Mouse (Mus musculus) brain, embryonic 14.5 days (tissue): ENCODE measurements around the gene Hdgfl2. TPM values are rescaled to one million over a fixed set of nuclear protein-coding genes. Genes with fewer than 3 reads are reported as not detected.
"Not testable (repeated sequence)": the region's sequence is repeated elsewhere in the genome, so short reads cannot be mapped to it uniquely, and the experiment has no call there.

ENCODE experiments used
- DNase-seq: peaks from one replicate; pipeline ENCODE4 v3.0.0-alpha.2; 2011; ENCODE audit warnings: low read depth
- CTCF ChIP-seq: fragments of 200-500 bp; IDR thresholded peaks from 2 replicates; pipeline ENCODE4 v1.5.1; 2012; ENCODE audit warnings: inconsistent platforms, mild to moderate bottlenecking, moderate library complexity, borderline replicate concordance; ENCODE audit not compliant: insufficient read depth, insufficient read length; ENCODE audit errors: extremely low read depth
- POLR2A ChIP-seq: fragments of 200-500 bp; IDR thresholded peaks from 2 replicates; pipeline ENCODE4 v1.6.1; 2012; ENCODE audit warnings: mild to moderate bottlenecking, inconsistent platforms, borderline replicate concordance; ENCODE audit not compliant: poor library complexity, insufficient read depth, insufficient read length, severe bottlenecking; ENCODE audit errors: extremely low read depth
- polyA plus RNA-seq: library from polyadenylated mRNA; depleted of rRNA; stranded (reverse); fragments of >200 nt; gene quantifications from 2 replicates; pipeline ENCODE4 v1.2.3, GENCODE M21; 2012

The Hdgfl2 gene
- polyA plus RNA-seq, 1 experiment, result 129 TPM

DNA sequence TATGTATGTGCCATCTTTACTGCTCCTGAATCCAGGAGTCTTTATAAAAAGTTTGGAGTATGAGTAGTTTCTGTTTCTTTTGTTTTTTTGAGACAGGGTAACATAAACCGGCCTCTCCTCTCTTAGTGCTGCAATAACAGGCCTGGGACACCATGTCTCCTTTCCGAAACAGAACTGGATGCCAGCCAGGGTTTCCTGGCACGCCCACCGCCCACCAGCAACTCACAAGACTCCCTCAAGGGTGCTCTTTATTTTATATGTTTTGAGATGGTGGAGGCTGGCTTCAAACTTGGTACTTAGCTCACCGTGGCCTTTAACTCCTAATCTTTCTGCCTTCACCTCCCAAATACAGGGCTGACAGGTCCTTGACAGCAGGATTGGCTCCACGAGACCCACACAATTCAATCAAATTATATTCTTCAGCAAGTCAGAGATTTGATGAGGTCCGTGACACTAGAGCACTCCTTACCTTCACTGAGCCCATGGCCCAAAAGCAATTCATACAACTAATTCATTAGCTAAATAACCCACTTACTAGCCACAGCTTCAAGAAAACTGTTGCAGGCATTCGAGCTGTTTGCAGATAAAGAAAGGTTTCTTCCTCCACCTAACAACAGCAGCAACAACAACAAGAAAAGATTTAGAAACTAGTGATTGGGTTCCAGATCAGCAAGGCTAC is 40.7 kb upstream of the Hdgfl2 start:
- no peak for DNase-seq
- TF ChIP-seq POLR2A (no peak), CTCF (no peak)

DNA sequence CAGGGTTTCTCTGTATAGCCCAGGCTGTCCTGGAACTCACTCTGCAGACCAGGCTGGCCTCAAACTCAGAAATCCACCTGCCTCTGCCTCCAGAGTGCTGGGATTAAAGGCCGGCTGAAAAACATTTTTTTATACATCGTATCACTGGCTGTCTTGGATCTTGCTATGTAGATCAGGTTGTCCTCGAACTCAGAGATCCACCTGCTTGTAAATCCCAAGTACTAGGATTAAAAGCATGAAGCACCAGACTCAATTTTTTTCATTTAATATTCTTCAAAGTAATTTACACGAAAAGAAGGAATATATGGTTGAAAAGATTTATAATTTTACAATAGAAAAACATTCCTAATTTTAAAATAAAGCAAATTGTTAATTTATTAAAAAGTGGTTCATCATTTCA is 40.1 kb upstream of the Hdgfl2 start:
- no peak for TF ChIP-seq CTCF
- no peak for TF ChIP-seq POLR2A
- DNase-seq, result no peak

DNA sequence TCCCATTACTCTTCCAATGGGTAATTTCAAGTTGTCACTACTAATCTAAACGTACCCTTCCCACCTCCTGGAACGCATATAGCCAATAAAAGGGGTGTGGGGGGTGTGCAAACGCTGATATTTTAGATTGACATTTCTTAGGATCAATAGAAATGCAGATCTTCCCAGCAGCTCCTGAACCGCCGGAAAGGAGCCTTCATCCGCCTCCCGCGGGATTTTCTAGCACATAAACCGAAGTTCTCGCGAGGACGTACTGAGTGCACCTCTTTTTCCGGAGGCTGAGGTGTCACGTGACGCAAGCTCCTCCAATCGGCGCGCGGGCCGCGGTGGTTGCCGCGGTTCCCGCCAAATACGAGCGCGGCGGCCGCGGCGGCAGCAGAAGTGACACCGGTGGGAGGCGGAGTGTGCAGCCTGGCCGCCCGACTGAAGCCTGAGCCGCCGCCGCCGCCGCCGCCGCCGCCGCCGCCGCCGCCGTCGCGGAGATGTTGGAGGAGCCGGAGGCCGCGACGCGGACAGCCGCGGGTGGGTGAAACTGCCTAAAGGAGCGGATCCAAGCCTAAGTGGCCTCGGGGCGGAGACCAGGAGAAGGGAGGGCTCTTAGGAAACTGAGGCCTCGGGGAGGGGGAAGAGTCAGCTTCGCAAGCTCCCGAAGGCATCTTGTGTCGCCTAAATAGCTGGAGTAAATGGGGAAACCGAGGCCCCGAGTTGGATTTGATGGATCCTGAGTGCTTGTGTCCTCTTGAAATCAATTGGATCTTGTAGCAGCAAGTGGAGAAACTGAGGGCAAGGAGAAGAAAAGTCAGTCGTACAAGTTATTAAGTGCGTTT is 39.2 kb upstream of the Hdgfl2 start, which contains the start of gene Chaf1a:
Gene Chaf1a (plus strand): TSS at position 410 of the 827 bp plus-strand sequence.
- peak; percentile 99 for DNase-seq
- peak; percentile 41; the same call in 1 of the 2 replicates for TF ChIP-seq POLR2A
- TF ChIP-seq CTCF, result no peak

- no peak for DNase-seq
- TF ChIP-seq CTCF, result no peak
- no peak for TF ChIP-seq POLR2A
These were observed 38.6 kb upstream of the Hdgfl2 start for GRCm38 (mm10) chr17:56040857-56041163.

DNA sequence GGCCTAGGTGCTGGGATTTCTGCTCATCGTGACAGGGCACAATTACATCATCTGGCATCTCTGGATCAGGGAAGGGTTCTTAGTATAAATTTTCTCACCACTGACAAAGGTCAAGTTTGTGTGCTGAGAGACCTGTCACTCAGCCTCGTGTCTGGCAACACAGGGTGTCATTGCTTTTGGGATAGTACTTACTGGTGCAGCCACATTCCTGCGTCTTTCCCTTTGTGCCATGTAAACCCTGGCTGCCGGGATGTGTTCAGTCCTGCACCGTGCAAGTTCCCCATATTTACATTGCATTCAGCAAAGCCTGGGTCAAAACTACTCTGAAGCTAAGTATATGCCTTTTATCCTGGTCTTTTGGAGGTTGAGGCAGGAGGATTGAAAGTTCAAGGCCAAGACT is 28.1 kb upstream of the Hdgfl2 start:
- TF ChIP-seq CTCF (no peak), POLR2A (no peak)
- DNase-seq, result no peak

- TF ChIP-seq CTCF (no peak), POLR2A (no peak)
- DNase-seq, result no peak
These were observed 24.5 kb upstream of the Hdgfl2 start for GRCm38 (mm10) chr17:56054938-56055337.

DNA sequence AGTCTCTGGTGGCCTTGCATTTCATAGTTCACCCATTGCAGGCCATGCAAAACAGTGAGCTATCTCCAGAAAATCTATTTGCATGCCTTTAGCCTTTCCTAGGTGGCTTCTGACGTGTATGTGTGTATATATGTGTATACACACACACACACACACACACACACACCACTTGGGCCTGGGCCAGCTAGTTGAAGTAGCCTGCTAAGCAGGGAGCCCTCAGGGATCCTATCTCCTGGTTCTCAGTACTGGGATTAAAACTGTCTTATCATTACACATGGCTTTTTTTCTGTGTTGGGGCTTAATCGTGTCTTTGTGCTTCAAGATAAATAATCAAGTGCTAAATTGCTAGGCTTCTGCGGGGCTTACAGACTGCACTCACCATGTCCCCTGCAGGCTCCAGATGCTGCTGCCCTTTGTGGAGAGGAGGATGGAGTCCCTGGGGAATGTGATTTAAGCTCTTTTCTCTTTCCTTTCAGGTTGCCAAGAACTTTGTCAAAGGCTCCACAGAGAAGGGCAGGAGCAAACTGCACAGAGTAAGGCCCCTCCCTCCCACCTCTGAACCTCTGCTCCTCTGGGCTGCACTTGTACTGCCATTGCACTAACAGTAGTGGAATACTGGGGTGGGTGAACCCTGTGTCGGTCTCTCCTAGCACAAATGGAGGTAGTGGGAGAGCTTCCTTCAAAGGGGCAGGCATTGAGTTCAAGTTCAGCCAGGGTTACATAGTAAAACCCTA is 23.3 kb upstream of the Hdgfl2 start:
- peak; percentile 67 for DNase-seq
- TF ChIP-seq POLR2A (no peak), CTCF (no peak)

DNA sequence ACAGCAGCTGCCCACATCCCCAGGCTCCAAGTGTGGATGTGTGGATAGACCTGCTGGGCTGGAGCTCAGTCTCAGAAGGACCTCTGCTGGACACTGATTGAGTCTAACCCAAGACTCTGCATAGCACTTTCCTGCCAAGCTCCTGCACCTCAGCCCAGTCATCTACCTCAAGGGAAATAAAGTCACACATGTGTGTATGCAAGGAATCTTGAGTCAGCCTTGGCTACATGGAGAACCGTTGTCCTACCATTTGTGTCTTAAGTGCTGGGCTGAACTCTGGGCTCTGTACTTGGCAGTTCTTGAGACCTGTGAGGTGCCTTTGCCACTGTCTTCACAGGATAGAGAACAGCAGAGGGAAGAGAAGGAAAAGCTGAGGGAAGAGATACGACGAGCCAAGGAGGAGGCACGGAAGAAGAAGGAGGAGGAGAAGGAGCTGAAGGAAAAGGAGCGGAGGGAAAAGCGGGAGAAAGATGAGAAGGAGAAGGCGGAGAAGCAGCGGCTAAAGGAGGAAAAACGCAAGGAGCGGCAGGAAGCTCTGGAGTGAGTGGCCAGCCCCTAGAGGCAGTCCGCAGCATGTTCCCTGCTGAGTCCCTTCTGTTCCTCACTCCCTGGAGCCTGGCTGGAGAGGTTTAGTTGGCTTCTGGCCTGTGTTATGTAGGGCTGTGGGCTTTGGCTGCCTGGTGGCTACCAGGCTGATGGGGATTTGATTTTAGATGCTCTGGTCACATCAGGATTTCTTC is 21.9 kb upstream of the Hdgfl2 start:
- TF ChIP-seq CTCF, result no peak
- no peak for TF ChIP-seq POLR2A
- DNase-seq, result no peak

GRCm38 (mm10) chr17:56062081-56062480 is 17.4 kb upstream of the Hdgfl2 start:
- no peak for DNase-seq
- TF ChIP-seq POLR2A (no peak), CTCF (no peak)

DNA sequence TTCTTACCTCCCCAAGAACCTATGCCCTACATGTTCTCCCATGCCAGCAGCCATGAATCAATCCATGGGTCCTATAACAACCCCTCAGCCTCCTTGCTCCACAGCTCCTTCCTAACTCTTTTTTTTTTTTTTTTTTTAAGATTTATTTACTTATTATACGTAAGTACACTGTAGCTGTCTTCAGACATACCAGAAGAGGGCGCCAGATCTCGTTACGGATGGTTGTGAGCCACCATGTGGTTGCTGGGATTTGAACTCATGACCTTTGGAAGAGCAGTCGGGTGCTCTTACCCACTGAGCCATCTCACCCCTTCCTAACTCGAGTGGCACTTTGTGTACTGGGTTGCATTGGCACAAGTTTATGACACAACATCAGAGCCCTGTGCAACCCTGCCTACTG is 13.7 kb upstream of the Hdgfl2 start:
- not testable (repeated sequence) for DNase-seq

DNA sequence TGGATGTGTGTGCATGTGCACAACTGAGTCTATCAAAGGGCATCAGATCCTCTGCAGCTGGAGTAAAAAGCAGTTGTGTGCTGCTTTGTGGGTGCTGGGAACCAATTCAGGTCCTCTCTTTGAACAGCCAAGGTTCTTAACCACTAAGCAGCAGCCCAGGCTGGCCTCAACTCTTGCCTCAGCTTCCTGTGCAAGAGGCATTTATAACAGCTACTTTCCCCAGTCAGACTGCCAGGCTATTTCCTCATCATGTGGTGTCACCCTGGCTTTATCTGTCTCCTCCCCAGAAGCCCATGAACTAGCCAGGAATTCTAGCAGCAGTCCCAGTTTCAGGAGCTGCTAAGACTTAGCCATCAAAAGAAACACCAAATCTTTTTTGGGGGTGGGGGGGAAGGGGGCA is 13.0 kb upstream of the Hdgfl2 start:
- no peak for DNase-seq

DNA sequence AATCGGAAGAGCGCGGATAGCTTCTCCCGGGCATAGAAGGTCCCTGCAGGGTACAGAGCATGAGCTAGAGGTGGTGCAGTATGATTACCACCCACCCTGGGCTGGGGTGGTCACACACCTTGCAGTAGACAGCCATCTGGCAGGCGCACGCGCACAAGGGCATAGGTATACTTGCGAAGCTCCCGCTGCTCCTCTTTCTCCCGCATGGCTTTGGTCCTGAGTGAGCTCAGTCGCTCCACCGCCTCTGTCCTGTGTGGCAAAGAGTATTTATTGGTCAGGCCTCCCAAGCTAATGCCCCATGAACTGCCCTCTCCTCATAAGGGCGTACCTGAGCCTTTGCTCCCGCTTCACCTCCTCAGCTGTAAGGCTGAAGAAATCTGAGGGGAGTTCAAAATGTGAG is 10.4 kb upstream of the Hdgfl2 start:
- DNase-seq, result no peak
- no peak for TF ChIP-seq CTCF
- no peak for TF ChIP-seq POLR2A

More for the DNA sequence above, 13.0 kb upstream of the Hdgfl2 start:
- TF ChIP-seq POLR2A (no peak), CTCF (no peak)
